Mouse (Mus musculus): ENCODE measurements around the gene Cdcp2. TPM values are rescaled to one million over a fixed set of nuclear protein-coding genes. Genes with fewer than 3 reads are reported as not detected.
A peak's percentile ranks its signal among the peaks of the same experiment; 100 is the strongest.

The Cdcp2 gene
- polyA plus RNA-seq, 1 experiment from 2014 or later = not detected

DNA sequence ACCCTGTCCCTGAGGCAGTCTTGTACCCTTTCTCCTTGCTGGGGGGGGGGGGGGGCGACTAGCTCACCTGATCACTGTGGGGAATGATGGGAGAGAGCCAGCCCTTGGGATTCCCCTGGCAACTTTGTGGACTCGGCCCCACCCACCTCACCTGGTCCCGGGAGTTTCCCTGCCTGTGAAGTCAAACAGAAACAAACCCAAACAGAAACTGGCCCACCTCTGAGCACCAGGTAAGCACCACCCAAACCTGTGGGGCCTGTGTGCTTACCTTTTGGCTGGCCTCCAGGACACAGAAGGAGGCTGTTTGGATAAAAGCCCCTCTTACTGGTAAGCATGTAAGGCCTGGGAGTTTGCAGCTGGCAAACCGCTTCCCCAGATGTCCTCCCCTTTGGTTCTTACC lies 22.4 kb downstream of the Cdcp2 start:
- no peak overlapping the region for H3K4me3 ChIP-seq
- ATAC-seq (replicated peaks; ENCODE audit: insufficient number of reproducible peaks, insufficient read depth, low FRiP score, low read depth) = no peak
- H3K27me3 ChIP-seq = peaks cover 2% of the 10 kb centered on the region; the same call in 1 of the 2 replicates
- H3K9me3 ChIP-seq (replicated peaks) = no peaks in the 10 kb centered on the region
- no peaks in the 10 kb centered on the region for H3K4me1 ChIP-seq (replicated peaks)
- no peak overlapping the region for H3K9ac ChIP-seq
- H3K4me2 ChIP-seq = no peak overlapping the region
- no peak overlapping the region for H3K27ac ChIP-seq
- 63% methylated on average over 4 of the region's 4 CpGs for WGBS
- H3K36me3 ChIP-seq = no peaks in the 10 kb centered on the region

DNA sequence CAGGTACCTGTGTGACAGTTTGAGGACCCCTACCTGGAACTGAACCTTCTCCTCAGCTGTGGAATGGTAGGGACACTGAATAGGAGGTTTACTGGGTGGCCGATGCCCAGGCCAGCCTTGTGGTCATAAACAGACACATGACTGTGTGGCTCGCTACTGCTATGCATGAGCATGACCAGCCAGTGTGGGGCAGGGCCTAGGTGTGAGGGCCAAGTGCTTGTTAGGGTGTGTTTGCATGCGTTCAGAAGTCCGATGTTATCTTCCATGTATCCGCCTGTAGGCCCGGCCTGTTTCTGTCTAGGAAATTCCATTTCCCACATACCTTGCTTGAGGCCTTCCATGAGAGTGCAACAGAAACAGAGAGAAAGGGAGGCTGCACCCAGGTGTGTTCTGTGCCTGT lies 24.0 kb downstream of the Cdcp2 start:
- no peak overlapping the region for H3K27ac ChIP-seq
- 78% methylated on average over 6 of the region's 6 CpGs for WGBS
- H3K36me3 ChIP-seq = no peaks in the 10 kb centered on the region
- no peak overlapping the region for H3K4me3 ChIP-seq
- no peaks in the 10 kb centered on the region for H3K4me1 ChIP-seq (replicated peaks)
- no peak overlapping the region for H3K4me2 ChIP-seq
- H3K9ac ChIP-seq = no peak overlapping the region
- no peak for ATAC-seq (replicated peaks; ENCODE audit: insufficient number of reproducible peaks, insufficient read depth, low FRiP score, low read depth)
- H3K9me3 ChIP-seq (replicated peaks) = no peaks in the 10 kb centered on the region
- H3K27me3 ChIP-seq = peaks cover 5% of the 10 kb centered on the region; the same call in 1 of the 2 replicates

GRCm38 (mm10) chr4:107121165-107121943 lies 24.7 kb downstream of the Cdcp2 start:
- no peaks in the 10 kb centered on the region for H3K9me3 ChIP-seq (replicated peaks)
- no peak overlapping the region for H3K4me2 ChIP-seq
- peaks cover 10% of the 10 kb centered on the region for H3K27me3 ChIP-seq
- H3K36me3 ChIP-seq = no peaks in the 10 kb centered on the region
- no peak overlapping the region for H3K9ac ChIP-seq
- H3K4me1 ChIP-seq (replicated peaks) = no peaks in the 10 kb centered on the region
- 0 out of 2 replicates have a peak, but pooled peaks have one; percentile 33 for ATAC-seq (replicated peaks; ENCODE audit: insufficient number of reproducible peaks, insufficient read depth, low FRiP score, low read depth)
- no peak overlapping the region for H3K27ac ChIP-seq
- 60% methylated on average over 12 of the region's 12 CpGs for WGBS
- no peak overlapping the region for H3K4me3 ChIP-seq

- Histone ChIP-seq H3K4me1 (replicated peaks) (no peaks in the 10 kb centered on the region), H3K27me3 (peaks cover 17% of the 10 kb centered on the region), H3K27ac (no peak overlapping the region), H3K9ac (no peak overlapping the region), H3K9me3 (replicated peaks) (no peaks in the 10 kb centered on the region), H3K4me3 (no peak overlapping the region), H3K36me3 (no peaks in the 10 kb centered on the region), H3K4me2 (no peak overlapping the region)
- no peak for ATAC-seq (replicated peaks; ENCODE audit: insufficient number of reproducible peaks, insufficient read depth, low FRiP score, low read depth)
- 56% methylated on average over 7 of the region's 7 CpGs for WGBS
These were observed 27.7 kb downstream of the Cdcp2 start for GRCm38 (mm10) chr4:107124376-107124775.

- WGBS = 59% methylated on average over 5 of the region's 5 CpGs
These were observed 28.4 kb downstream of the Cdcp2 start for GRCm38 (mm10) chr4:107125101-107125500.

DNA sequence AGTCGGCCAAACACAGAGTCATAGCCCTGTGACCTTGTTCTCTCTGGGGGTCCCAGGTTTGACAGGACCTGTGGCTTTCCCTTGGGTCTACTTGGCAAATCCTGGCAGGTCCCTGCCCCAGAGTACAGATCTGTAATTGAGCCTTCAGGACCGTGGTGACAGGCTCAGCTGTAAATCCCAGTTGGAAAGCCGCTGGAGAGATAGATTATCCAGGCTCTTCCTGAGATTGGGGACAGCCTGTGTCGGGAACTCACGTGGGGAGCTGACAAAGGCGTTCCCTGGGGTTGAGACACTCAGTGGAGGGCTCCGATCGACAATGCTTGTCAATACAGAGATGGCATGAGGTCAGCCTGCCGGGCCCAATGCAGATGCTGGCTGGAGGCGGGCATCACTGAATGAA lies 29.7 kb downstream of the Cdcp2 start:
- WGBS = 39% methylated on average over 10 of the region's 10 CpGs

More at GRCm38 (mm10) chr4:107125101-107125500, 28.4 kb downstream of the Cdcp2 start:
- H3K27ac ChIP-seq = no peak overlapping the region
- no peaks in the 10 kb centered on the region for H3K36me3 ChIP-seq
- no peak overlapping the region for H3K9ac ChIP-seq
- no peak overlapping the region for H3K4me2 ChIP-seq
- H3K27me3 ChIP-seq = peaks cover 17% of the 10 kb centered on the region
- no peak for ATAC-seq (replicated peaks; ENCODE audit: insufficient number of reproducible peaks, insufficient read depth, low FRiP score, low read depth)
- H3K4me1 ChIP-seq (replicated peaks) = no peaks in the 10 kb centered on the region
- H3K9me3 ChIP-seq (replicated peaks) = no peaks in the 10 kb centered on the region
- no peak overlapping the region for H3K4me3 ChIP-seq

DNA sequence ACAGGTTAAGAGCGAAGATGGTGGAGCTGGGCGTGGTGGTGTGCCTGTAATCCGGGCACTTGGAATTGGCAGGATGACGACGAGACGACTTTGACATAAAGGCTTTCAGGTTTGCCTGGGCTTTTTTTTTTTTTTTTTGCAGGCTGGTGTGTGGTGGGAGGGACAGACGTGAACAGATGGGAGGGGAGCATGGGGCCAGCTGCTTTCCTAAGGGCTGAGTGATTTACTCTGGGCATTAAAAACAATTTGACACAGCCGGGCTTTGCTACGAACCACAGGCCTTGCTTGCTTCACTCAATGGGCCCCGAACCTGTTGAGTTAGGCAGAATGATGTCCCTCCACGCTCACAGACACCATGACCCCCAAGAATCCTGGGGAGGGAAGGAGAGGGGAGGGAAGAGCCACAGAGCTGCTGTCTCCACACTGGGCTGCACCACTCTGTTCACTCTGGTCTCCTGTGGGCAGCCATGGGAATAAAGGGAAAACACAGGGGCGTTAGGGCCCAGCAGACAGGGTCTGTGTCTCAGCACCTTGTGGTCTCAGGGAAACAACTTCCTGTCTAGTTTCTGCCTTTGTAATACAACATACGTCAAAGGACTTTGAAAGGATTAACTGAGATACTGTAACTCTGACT lies 30.3 kb downstream of the Cdcp2 start:
- ATAC-seq (replicated peaks; ENCODE audit: insufficient number of reproducible peaks, insufficient read depth, low FRiP score, low read depth) = no peak
- peaks cover 17% of the 10 kb centered on the region for H3K27me3 ChIP-seq
- no peaks in the 10 kb centered on the region for H3K9me3 ChIP-seq (replicated peaks)
- H3K4me3 ChIP-seq = no peak overlapping the region
- peaks cover 7% of the 10 kb centered on the region; the same call in 1 of the 2 replicates for H3K4me1 ChIP-seq (replicated peaks)
- H3K4me2 ChIP-seq = no peak overlapping the region
- H3K36me3 ChIP-seq = no peaks in the 10 kb centered on the region
- WGBS = 65% methylated on average over 13 of the region's 13 CpGs
- no peak overlapping the region for H3K27ac ChIP-seq
- H3K9ac ChIP-seq = no peak overlapping the region

More for the DNA sequence above, 29.7 kb downstream of the Cdcp2 start:
- peaks cover 7% of the 10 kb centered on the region; the same call in 1 of the 2 replicates for H3K4me1 ChIP-seq (replicated peaks)
- H3K27me3 ChIP-seq = peaks cover 17% of the 10 kb centered on the region
- no peaks in the 10 kb centered on the region for H3K36me3 ChIP-seq
- H3K4me2 ChIP-seq = no peak overlapping the region
- ATAC-seq (replicated peaks; ENCODE audit: insufficient number of reproducible peaks, insufficient read depth, low FRiP score, low read depth) = no peak
- H3K9me3 ChIP-seq (replicated peaks) = no peaks in the 10 kb centered on the region
- H3K27ac ChIP-seq = no peak overlapping the region
- H3K4me3 ChIP-seq = no peak overlapping the region
- H3K9ac ChIP-seq = no peak overlapping the region

GRCm38 (mm10) chr4:107127901-107128669 lies 31.4 kb downstream of the Cdcp2 start:
- Histone ChIP-seq H3K27me3 (peaks cover 17% of the 10 kb centered on the region), H3K4me3 (no peak overlapping the region), H3K9me3 (replicated peaks) (no peaks in the 10 kb centered on the region), H3K4me2 (no peak overlapping the region), H3K27ac (no peak overlapping the region), H3K36me3 (no peaks in the 10 kb centered on the region), H3K9ac (no peak overlapping the region), H3K4me1 (replicated peaks) (peaks cover 7% of the 10 kb centered on the region; the same call in 1 of the 2 replicates)
- 56% methylated on average over 13 of the region's 13 CpGs for WGBS
- no peak for ATAC-seq (replicated peaks; ENCODE audit: insufficient number of reproducible peaks, insufficient read depth, low FRiP score, low read depth)

- no peak overlapping the region for H3K4me3 ChIP-seq
- WGBS = 69% methylated on average over 8 of the region's 8 CpGs
These were observed 32.7 kb downstream of the Cdcp2 start for GRCm38 (mm10) chr4:107129373-107129772.

GRCm38 (mm10) chr4:107130534-107130933 lies 33.8 kb downstream of the Cdcp2 start:
- no peak overlapping the region for H3K4me2 ChIP-seq
- H3K27me3 ChIP-seq = peaks cover 14% of the 10 kb centered on the region
- peaks cover 7% of the 10 kb centered on the region; the same call in 1 of the 2 replicates for H3K4me1 ChIP-seq (replicated peaks)
- no peak overlapping the region for H3K9ac ChIP-seq
- no peaks in the 10 kb centered on the region for H3K36me3 ChIP-seq
- ATAC-seq (replicated peaks; ENCODE audit: insufficient number of reproducible peaks, insufficient read depth, low FRiP score, low read depth) = no peak
- H3K4me3 ChIP-seq = no peak overlapping the region
- no peaks in the 10 kb centered on the region for H3K9me3 ChIP-seq (replicated peaks)
- no peak overlapping the region for H3K27ac ChIP-seq
- WGBS = 22% methylated on average over 9 of the region's 9 CpGs

More at GRCm38 (mm10) chr4:107129373-107129772, 32.7 kb downstream of the Cdcp2 start:
- Histone ChIP-seq H3K4me1 (replicated peaks) (peaks cover 7% of the 10 kb centered on the region; the same call in 1 of the 2 replicates), H3K27ac (no peak overlapping the region), H3K4me2 (no peak overlapping the region), H3K9me3 (replicated peaks) (no peaks in the 10 kb centered on the region), H3K27me3 (peaks cover 15% of the 10 kb centered on the region), H3K9ac (no peak overlapping the region), H3K36me3 (no peaks in the 10 kb centered on the region)
- no peak for ATAC-seq (replicated peaks; ENCODE audit: insufficient number of reproducible peaks, insufficient read depth, low FRiP score, low read depth)

GRCm38 (mm10) chr4:107134891-107135290 lies 38.2 kb downstream of the Cdcp2 start:
- WGBS = 80% methylated on average over 3 of the region's 3 CpGs
- H3K27me3 ChIP-seq = 0 out of 2 replicates have a peak, but pooled peaks cover 2% of the 10 kb centered on the region
- H3K36me3 ChIP-seq = no peaks in the 10 kb centered on the region
- H3K9ac ChIP-seq = no peak overlapping the region
- H3K27ac ChIP-seq = no peak overlapping the region
- H3K4me3 ChIP-seq = no peak overlapping the region
- no peaks in the 10 kb centered on the region for H3K9me3 ChIP-seq (replicated peaks)
- H3K4me1 ChIP-seq (replicated peaks) = peaks cover 23% of the 10 kb centered on the region
- no peak overlapping the region for H3K4me2 ChIP-seq
- ATAC-seq (replicated peaks; ENCODE audit: insufficient number of reproducible peaks, insufficient read depth, low FRiP score, low read depth) = no peak
